Mouse (Mus musculus) embryonic facial prominence, embryonic 14.5 days (tissue): Measurements from ENCODE around the gene Gm20696. TPM values are rescaled to one million over a fixed set of nuclear protein-coding genes. Genes with fewer than 3 reads are reported as not detected.

Experiments
- ATAC-seq: fragments of 200-750 bp; cut with Nextera tagmentation; 2 replicates; pipeline ENCODE4 v1.8.0; 2017; ENCODE audit warnings: low read depth, moderate number of reproducible peaks, moderate TSS enrichment
- DNase-seq: peaks from one replicate; pipeline ENCODE4 v3.0.0-alpha.2; 2015; ENCODE audit warnings: low spot score
- H3K27ac ChIP-seq: fragments of 300-500 bp; sonication (generic); replicated peaks from 2 replicates; pipeline ENCODE4 v1.5.1; 2014; ENCODE audit warnings: low read depth, mild to moderate bottlenecking, low read length, moderate library complexity
- H3K27me3 ChIP-seq: fragments of 300-500 bp; sonication (generic); replicated peaks from 2 replicates; pipeline ENCODE4 v1.6.1; 2014; ENCODE audit warnings: low read length; ENCODE audit not compliant: control insufficient read depth, insufficient read depth
- H3K36me3 ChIP-seq: fragments of 300-500 bp; sonication (generic); 2 replicates; pipeline ENCODE4 v1.6.1; 2014; ENCODE audit warnings: low read length, mixed read lengths; ENCODE audit not compliant: control insufficient read depth, insufficient read depth
- H3K4me1 ChIP-seq: fragments of 300-500 bp; sonication (generic); 2 replicates; pipeline ENCODE4 v1.6.1; 2014; ENCODE audit warnings: antibody characterized with exemption, low read length; ENCODE audit not compliant: control insufficient read depth, insufficient read depth
- H3K4me2 ChIP-seq: fragments of 300-500 bp; sonication (generic); 2 replicates; pipeline ENCODE4 v1.6.1; 2014; ENCODE audit warnings: low read depth, mild to moderate bottlenecking, low read length, moderate library complexity, mixed read lengths
- H3K4me3 ChIP-seq: fragments of 300-500 bp; sonication (generic); 2 replicates; pipeline ENCODE4 v1.5.1; 2014; ENCODE audit warnings: low read depth, mild to moderate bottlenecking, low read length
- H3K9ac ChIP-seq: fragments of 300-500 bp; sonication (generic); 2 replicates; pipeline ENCODE4 v1.6.1; 2014; ENCODE audit warnings: low read depth, mild to moderate bottlenecking, low read length, moderate library complexity, mixed read lengths
- H3K9me3 ChIP-seq: fragments of 300-500 bp; sonication (generic); 2 replicates; pipeline ENCODE4 v1.6.1; 2016; ENCODE audit warnings: low read length; ENCODE audit not compliant: control insufficient read depth
- WGBS: fragments of 180-500 bp; shearing (Covaris S2); extraction: QIAGEN DNeasy Blood & Tissue Kit; methylation state at CpG from one replicate; pipeline ENCODE4 v1.1.7; 2014; 5-methylcytosine and 5-hydroxymethylcytosine counted together
- polyA plus RNA-seq: library from polyadenylated mRNA; unstranded; fragments of >200 nt; fragmentation: Nextera tagmentation; extraction: Ambion mirVana; gene quantifications from 2 replicates; pipeline ENCODE4 v1.2.1, GENCODE M21; 2014

Gene Gm20696
- polyA plus RNA-seq, 1 experiment from 2014 or later = 3.0 TPM

- 77% methylated on average over 8 of the region's 8 CpGs for WGBS
- ATAC-seq (no peak), DNase-seq (no peak)
- Histone ChIP-seq H3K4me1 (peaks cover 15% of the 10 kb centered on the region), H3K36me3 (no peaks in the 10 kb centered on the region), H3K9ac (0 out of 2 replicates have a peak overlapping the region, but pooled peaks have one; percentile 19), H3K4me2 (no peak overlapping the region), H3K27me3 (no peaks in the 10 kb centered on the region), H3K27ac (no peak overlapping the region), H3K4me3 (no peak overlapping the region), H3K9me3 (no peaks in the 10 kb centered on the region)
These were observed 289.9 kb downstream of the Gm20696 start for GRCm38 (mm10) chr6:99376721-99377120.

DNA sequence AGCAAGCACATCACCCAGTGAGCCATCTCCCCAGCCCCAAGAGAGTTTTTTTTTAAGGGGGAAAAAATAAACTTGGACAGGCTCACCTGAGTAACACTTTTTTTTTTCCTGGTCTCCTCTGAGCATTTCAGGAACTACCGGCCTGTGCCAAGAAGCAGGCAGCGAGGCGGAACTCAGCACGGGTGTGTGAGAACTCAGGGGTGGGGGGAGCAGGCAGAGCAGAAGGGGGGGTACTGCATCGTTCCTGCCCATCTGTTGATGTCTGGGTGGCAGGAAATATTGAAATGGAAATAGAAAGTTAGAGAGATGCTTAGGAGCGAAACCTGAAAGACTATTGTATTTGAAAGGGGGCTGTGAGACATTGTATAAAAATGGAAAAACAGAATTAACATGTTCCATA is 290.7 kb downstream of the Gm20696 start:
- Histone ChIP-seq H3K27me3 (no peaks in the 10 kb centered on the region), H3K9ac (0 out of 2 replicates have a peak overlapping the region, but pooled peaks have one; percentile 19), H3K9me3 (no peaks in the 10 kb centered on the region), H3K4me1 (peaks cover 15% of the 10 kb centered on the region), H3K36me3 (no peaks in the 10 kb centered on the region), H3K4me3 (no peak overlapping the region), H3K4me2 (no peak overlapping the region), H3K27ac (no peak overlapping the region)
- WGBS = 43% methylated on average over 6 of the region's 6 CpGs
- DNase-seq = peak; percentile 16
- no peak for ATAC-seq

GRCm38 (mm10) chr6:99375376-99375775 is 291.2 kb downstream of the Gm20696 start:
- 65% methylated on average over 4 of the region's 4 CpGs for WGBS
- Histone ChIP-seq H3K36me3 (no peaks in the 10 kb centered on the region), H3K4me2 (no peak overlapping the region), H3K4me1 (peaks cover 15% of the 10 kb centered on the region), H3K27ac (no peak overlapping the region; the same call in 1 of the 2 replicates), H3K27me3 (no peaks in the 10 kb centered on the region), H3K9me3 (no peaks in the 10 kb centered on the region), H3K4me3 (no peak overlapping the region), H3K9ac (no peak overlapping the region)
- no peak for ATAC-seq
- DNase-seq = no peak

DNA sequence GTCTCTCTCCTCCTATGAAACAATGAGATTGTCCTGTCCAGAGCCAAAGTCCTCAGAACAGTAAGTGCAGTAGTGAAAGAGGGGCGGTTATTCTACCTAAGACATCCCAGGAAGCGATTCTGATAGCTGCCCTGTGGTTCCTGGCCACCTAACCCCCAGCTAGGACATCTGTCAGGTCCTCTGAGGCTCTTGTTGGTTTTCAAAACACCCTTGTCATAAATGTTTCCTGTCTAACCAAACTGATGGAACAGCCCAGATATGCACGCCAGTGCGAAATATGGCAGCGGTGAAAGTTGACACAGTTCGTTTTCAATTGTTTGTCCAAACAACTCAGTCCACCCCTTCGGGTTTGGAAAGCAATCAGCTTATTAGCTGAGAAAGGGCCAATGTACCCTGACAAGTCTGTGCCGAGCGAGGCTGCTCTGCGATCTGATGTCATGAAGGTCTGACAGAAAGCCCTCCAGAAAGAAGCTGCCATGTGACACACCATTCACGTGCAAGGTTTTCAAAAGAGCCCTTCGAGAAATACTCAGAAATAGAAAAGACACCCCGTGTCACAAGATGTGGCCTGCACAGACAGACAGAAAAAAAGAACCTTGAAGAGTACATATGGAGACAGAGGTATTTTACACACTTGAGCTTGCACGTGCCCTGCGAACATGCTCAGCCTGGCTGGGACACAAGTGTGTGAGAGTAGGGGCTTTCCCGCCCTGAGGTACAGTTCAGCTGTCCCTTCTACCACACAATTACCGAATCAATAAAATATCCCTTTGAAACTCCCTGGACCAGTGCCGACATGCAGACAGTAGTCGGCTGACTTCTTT is 291.9 kb downstream of the Gm20696 start:
- Histone ChIP-seq H3K9me3 (no peaks in the 10 kb centered on the region), H3K27me3 (no peaks in the 10 kb centered on the region), H3K36me3 (no peaks in the 10 kb centered on the region), H3K4me3 (no peak overlapping the region), H3K4me1 (peaks cover 15% of the 10 kb centered on the region), H3K27ac (no peak overlapping the region; the same call in 1 of the 2 replicates), H3K9ac (no peak overlapping the region), H3K4me2 (no peak overlapping the region)
- peak; percentile 62 for ATAC-seq
- peak; percentile 75 for DNase-seq
- 58% methylated on average over 19 of the region's 19 CpGs for WGBS

DNA sequence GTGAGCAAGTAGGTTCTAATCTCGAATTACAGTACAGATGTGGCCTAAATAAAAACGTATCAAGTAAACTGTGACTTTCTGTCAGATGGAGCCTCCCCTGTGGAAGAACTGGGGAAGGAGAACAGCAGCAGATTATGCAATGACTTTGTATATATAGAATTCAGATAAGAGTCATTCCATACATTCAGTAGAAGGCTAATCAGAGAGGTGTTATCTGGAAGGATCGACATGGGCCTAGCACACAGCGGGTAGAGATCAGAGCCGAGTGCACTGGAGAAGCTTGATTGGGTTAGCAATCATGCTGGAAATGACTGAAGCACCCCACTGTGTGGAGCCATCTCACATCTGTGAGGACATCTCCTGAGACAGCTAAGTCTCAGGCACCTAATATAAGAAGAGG is 294.2 kb downstream of the Gm20696 start:
- no peaks in the 10 kb centered on the region for H3K9me3 ChIP-seq
- DNase-seq (no peak), ATAC-seq (no peak)
- H3K4me1 ChIP-seq = peaks cover 15% of the 10 kb centered on the region
- no peak overlapping the region for H3K27ac ChIP-seq
- no peak overlapping the region for H3K4me2 ChIP-seq
- no peaks in the 10 kb centered on the region for H3K36me3 ChIP-seq
- WGBS = 87% methylated on average over 5 of the region's 5 CpGs
- no peak overlapping the region for H3K9ac ChIP-seq
- no peaks in the 10 kb centered on the region for H3K27me3 ChIP-seq
- H3K4me3 ChIP-seq = no peak overlapping the region

DNA sequence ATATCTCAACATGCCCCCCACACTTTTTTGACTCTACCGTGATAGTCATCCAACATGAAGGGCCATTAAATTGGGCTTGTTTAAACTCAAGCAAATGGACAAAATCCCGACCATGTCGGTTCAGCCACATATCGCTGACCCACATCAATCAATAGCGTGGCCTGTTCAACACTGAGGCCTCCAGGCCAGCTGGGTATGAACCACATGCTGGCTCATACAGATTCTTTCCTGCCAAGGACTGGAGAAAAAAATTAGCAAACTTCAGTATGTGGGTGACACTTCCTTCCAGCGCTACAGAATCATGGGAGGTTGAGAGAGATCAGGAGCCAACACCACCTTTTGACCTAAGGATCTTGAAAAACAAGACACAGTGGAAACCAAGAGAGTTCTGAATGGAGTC is 294.6 kb downstream of the Gm20696 start:
- ATAC-seq = no peak
- no peak overlapping the region for H3K9ac ChIP-seq

DNA sequence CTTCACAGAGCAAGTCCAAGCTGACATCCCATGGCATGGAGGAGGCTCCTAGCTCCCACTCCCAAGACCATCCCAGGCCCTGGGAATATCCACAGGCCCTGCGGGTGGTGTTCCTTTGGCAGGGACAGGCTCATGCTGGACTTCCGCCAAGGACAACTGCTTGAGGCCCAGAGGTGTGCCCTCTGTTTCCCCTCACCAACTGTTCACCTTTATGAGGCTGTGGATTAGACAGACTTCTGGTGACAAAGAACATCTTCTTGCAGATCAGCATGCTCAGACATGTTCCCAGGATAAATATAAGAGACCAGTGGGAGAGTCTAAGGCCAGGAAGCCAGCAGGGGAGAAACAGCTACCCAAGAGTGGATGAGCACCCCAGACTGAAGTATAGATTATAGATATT is 296.7 kb downstream of the Gm20696 start:
- Histone ChIP-seq H3K36me3 (no peaks in the 10 kb centered on the region), H3K9me3 (no peaks in the 10 kb centered on the region), H3K4me3 (no peak overlapping the region), H3K27me3 (no peaks in the 10 kb centered on the region), H3K4me2 (no peak overlapping the region), H3K27ac (no peak overlapping the region), H3K9ac (no peak overlapping the region), H3K4me1 (no peaks in the 10 kb centered on the region; the same call in 1 of the 2 replicates)
- 85% methylated on average over 2 of the region's 2 CpGs for WGBS
- DNase-seq = no peak
- ATAC-seq = no peak

More for the DNA sequence above, 294.6 kb downstream of the Gm20696 start:
- H3K4me3 ChIP-seq = no peak overlapping the region
- peaks cover 15% of the 10 kb centered on the region for H3K4me1 ChIP-seq
- H3K27me3 ChIP-seq = no peaks in the 10 kb centered on the region
- H3K9me3 ChIP-seq = no peaks in the 10 kb centered on the region
- no peak for DNase-seq
- H3K27ac ChIP-seq = no peak overlapping the region
- H3K36me3 ChIP-seq = no peaks in the 10 kb centered on the region
- no peak overlapping the region for H3K4me2 ChIP-seq
- WGBS = 82% methylated on average over 6 of the region's 6 CpGs

GRCm38 (mm10) chr6:99369156-99369555 is 297.4 kb downstream of the Gm20696 start:
- Histone ChIP-seq H3K27me3 (no peaks in the 10 kb centered on the region), H3K4me2 (no peak overlapping the region), H3K9me3 (no peaks in the 10 kb centered on the region), H3K27ac (no peak overlapping the region), H3K36me3 (no peaks in the 10 kb centered on the region), H3K4me3 (no peak overlapping the region), H3K9ac (no peak overlapping the region), H3K4me1 (no peaks in the 10 kb centered on the region; the same call in 1 of the 2 replicates)
- DNase-seq (no peak), ATAC-seq (no peak)
- WGBS = 74% methylated on average over 3 of the region's 3 CpGs
